Mouse (Mus musculus): ENCODE measurements around the gene Pak1ip1.
"Not testable (repeated sequence)": the region's sequence is repeated elsewhere in the genome, so short reads cannot be mapped to it uniquely, and the experiment has no call there.

Pak1ip1 gene

DNA sequence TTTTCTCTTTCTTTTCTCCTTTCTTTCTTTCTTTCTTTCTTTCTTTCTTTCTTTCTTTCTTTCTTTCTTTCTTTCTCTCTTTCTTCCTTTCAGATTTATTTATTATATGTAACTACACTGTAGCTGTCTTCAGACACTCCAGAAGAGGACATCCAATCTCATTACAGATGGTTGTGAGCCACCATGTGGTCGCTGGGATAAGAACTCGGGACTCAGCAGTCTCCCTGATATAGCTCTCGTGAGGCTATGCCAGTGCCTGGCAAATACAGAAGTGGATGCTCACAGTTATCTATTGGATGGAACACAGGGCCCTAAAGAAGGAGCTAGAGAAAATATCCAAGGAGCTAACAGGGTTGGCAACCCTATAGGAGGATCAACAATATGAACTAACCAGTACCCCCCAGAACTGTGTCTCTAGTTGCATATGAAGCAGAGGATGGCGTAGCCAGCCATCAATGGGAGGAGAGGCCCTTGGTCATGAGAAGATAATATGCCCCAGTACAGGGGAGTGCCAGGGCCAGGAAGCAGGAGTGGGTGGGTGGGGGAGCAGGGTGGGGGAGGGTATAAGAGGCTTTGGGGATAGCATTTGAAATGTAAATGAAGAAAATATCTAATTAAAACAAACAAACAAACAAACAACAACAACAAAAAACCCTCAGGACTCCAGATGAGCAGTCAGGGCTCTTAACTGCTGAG lies 13.1 kb upstream of the Pak1ip1 start:
- DNase-seq (ENCODE audit: low read depth, low spot score); H3K36me3 ChIP-seq (ENCODE audit: control insufficient read depth, insufficient read depth, low read length, poor library complexity, severe bottlenecking); H3K27me3 ChIP-seq (ENCODE audit: control insufficient read depth, insufficient read depth, low read length, poor library complexity, severe bottlenecking): not testable (repeated sequence)

DNA sequence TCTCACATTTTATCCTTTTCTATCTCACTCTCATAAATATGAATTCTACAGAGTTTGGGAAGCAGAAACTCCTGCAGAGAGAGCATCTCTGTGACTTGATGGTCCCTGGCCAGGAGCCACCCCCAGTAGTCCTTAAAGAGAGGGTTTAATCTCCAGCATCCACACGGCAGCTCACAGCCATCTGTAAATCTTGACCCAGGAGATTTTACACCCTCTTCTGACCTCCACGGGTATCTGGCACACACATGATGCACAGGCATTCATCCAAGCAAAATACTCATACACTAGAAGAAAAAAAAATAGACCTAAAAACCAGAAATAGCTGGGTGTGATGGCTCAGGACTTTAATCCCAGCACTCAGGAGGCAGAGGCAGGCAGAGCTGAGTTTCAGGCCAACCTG lies 12.4 kb upstream of the Pak1ip1 start:
- Histone ChIP-seq H3K36me3 (ENCODE audit: control insufficient read depth, insufficient read depth, low read length, poor library complexity, severe bottlenecking) (no peaks in the 10 kb centered on the region), H3K27me3 (ENCODE audit: control insufficient read depth, insufficient read depth, low read length, poor library complexity, severe bottlenecking) (no peaks in the 10 kb centered on the region)
- no peak for DNase-seq (ENCODE audit: low read depth, low spot score)

DNA sequence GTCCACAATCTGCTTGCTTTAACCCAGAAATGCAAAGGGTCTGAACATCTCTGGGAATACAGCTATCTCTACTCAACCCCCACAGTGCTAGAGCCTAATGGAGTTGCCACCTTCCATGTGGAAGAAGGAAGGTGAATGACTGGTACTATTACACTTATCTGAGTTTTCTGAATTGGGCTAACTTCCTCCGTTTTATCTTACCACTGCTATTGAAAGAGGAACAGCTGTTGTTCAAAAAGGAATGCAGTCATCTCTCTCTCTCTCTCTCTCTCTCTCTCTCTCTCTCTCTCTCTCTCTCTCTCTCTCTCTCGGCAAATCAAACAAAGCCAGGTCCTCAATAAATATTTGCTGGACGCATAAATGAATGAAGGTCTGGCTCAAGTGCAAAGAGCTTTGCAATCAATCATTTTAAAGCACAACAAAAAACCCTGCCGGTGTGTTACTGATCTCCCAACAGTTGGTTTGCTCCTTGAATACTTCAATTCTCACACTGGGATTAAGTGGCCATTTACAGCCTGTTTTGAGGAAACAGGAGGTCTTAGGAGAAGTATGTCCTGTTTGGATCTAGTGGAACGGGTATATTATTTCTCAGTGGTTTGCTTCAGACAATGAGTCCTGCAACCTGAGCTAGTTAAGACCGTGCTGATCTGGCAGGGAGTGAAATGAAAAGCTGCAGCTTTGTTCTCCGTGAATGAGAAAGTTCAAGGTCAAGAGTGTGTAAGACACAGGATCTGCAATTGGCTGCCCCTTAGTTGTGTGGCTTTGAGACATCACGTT lies 6.1 kb upstream of the Pak1ip1 start:
- Histone ChIP-seq H3K27me3 (ENCODE audit: control insufficient read depth, insufficient read depth, low read length, poor library complexity, severe bottlenecking) (no peaks in the 10 kb centered on the region), H3K36me3 (ENCODE audit: control insufficient read depth, insufficient read depth, low read length, poor library complexity, severe bottlenecking) (no peaks in the 10 kb centered on the region)
- DNase-seq (ENCODE audit: low read depth, low spot score): no peak

DNA sequence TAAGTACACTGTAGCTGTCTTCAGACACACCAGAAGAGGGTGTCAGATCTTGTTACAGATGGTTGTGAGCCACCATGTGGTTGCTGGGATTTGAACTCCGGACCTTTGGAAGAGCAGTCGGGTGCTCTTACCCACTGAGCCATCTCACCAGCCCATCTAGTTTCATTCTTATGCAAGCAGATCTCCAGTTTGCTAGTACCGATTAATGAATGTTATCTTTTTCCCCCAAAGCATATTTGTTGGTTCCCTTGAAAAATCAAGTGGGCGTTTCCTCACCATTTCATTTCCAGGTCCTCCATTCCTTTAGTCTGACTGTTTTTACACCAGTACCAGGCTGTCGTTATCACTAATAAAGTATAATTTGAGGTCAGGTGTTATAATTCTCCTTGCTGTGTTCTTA lies 2.3 kb upstream of the Pak1ip1 start:
- not testable (repeated sequence) for DNase-seq (ENCODE audit: low read depth, low spot score); H3K27me3 ChIP-seq (ENCODE audit: control insufficient read depth, insufficient read depth, low read length, poor library complexity, severe bottlenecking)

DNA sequence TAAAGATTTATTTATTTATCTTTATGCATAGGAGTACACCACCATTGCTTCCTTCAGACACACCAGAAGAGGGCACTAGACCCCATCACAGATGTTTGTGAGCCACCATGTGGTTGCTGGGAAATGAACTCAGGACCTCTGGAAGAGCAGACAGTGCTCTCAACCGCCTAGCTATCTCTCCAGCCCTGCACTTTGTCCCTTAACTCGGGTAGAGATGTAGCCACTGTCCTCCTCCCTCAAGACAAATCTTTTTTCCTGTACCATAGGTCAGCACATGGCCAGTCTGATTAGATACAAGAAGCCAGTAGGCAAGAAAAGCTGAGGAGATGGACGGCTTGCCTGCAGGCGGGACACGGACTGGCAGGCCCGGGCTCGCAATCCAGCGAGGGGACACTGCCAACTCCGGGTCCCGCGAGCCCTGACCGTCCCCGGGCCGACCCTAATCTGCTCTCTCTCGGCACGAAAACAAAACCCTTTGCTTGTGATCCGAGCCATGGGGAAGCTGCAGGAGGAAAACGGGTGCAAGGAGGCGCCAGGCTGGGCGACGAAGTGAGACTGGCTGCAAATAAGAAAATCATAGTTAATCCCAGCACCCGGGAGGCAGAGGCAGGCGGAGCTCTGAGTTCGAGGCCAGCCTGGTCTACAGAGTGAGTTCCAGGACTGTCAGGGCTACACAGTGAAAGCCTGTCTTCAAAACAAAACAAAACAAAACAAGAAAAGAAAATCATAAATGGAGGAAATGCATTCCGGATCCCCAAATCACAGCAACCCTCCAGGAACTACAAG lies 490 bp upstream of the Pak1ip1 start:
- peak; percentile 15 for DNase-seq (ENCODE audit: low read depth, low spot score)
- Histone ChIP-seq H3K27me3 (ENCODE audit: control insufficient read depth, insufficient read depth, low read length, poor library complexity, severe bottlenecking) (no peaks in the 10 kb centered on the region), H3K36me3 (ENCODE audit: control insufficient read depth, insufficient read depth, low read length, poor library complexity, severe bottlenecking) (0 out of 2 replicates have a peak, but pooled peaks cover 4% of the 10 kb centered on the region)

More for the DNA sequence above, 2.3 kb upstream of the Pak1ip1 start:
- H3K36me3 ChIP-seq (ENCODE audit: control insufficient read depth, insufficient read depth, low read length, poor library complexity, severe bottlenecking): not testable (repeated sequence)

DNA sequence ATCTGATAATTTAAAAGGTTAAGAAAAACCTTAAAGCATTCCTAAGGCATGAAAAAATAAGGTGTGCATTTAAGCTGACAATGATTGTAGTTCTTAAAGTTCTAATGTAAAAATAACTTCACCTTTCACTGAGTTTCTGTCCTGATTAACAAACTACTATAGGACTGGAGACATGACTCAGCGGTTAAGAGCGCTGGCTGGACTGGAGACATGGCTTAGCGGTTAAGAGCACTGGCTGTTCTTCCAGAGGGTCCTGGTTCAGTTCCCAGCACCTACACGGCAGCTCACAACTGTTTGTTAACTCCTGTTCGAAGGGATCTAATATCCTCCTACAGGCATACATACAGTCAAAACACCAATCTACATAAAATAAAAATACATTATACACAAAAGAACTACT lies 1.2 kb downstream of the Pak1ip1 start:
- Histone ChIP-seq H3K27me3 (ENCODE audit: control insufficient read depth, insufficient read depth, low read length, poor library complexity, severe bottlenecking) (no peaks in the 10 kb centered on the region), H3K36me3 (ENCODE audit: control insufficient read depth, insufficient read depth, low read length, poor library complexity, severe bottlenecking) (peaks cover 5% of the 10 kb centered on the region; the same call in 1 of the 2 replicates)
- DNase-seq (ENCODE audit: low read depth, low spot score): no peak

DNA sequence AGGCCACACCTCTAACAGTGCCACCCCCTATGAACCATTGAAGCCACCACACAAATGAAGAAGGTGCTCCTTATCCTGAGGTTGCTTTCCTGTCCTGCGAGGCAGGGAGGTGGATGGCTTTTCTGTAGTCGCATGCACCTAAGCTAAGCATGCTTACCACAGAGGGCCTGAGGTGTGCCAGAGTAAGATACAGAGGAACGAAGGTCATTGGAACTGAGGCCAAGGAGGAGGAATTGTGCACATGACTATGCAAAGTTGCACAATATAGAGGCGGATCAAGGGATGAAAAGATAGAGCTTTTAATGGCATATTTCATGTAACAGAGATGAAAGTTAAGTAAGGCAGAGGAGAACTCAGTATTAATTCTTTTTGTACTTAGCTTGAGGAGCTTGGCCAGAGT lies 5.4 kb downstream of the Pak1ip1 start:
- no peak for DNase-seq (ENCODE audit: low read depth, low spot score)
- Histone ChIP-seq H3K27me3 (ENCODE audit: control insufficient read depth, insufficient read depth, low read length, poor library complexity, severe bottlenecking) (no peaks in the 10 kb centered on the region), H3K36me3 (ENCODE audit: control insufficient read depth, insufficient read depth, low read length, poor library complexity, severe bottlenecking) (peaks cover 13% of the 10 kb centered on the region)

DNA sequence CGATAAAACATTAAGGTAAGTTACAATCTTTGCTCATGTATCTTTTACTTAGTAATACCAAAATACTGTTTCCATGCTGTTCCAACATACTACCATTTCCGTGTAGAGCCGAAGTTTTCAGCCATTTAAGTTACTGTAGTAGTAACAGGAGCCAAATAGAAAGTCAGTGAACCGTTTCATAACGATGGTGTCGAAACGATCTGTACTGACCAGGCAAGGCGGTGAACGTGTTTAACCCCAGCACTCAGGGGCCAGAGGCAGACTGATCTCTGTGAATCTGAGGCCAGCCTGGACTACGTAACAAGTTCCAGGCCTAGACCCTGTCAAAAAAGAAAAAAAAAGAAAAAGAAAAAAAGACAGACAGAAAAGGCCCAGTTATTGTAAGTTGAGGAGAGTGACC lies 7.4 kb downstream of the Pak1ip1 start:
- peaks cover 18% of the 10 kb centered on the region for H3K36me3 ChIP-seq (ENCODE audit: control insufficient read depth, insufficient read depth, low read length, poor library complexity, severe bottlenecking)

DNA sequence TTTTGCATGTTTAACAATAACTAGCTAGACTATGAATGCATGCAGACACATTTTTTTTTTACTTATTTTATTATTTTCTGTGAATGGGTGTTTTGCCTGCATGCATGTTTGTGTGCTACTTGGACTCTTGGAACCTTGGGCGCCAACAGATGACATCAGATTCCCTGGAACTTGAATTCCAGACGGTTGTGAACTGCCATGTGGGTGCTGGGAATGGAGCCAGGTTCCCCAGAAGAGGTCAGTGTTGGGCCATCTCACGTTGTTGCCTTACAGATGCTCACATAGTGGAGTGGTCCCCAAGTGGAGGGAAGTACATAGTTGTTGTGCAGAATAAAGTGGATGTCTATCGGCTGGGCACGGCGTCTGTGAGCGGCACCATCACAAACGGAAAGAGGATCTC lies 8.1 kb downstream of the Pak1ip1 start:
- peaks cover 18% of the 10 kb centered on the region for H3K36me3 ChIP-seq (ENCODE audit: control insufficient read depth, insufficient read depth, low read length, poor library complexity, severe bottlenecking)
- H3K27me3 ChIP-seq (ENCODE audit: control insufficient read depth, insufficient read depth, low read length, poor library complexity, severe bottlenecking): no peaks in the 10 kb centered on the region
- no peak for DNase-seq (ENCODE audit: low read depth, low spot score)

More for the DNA sequence above, 7.4 kb downstream of the Pak1ip1 start:
- no peak for DNase-seq (ENCODE audit: low read depth, low spot score)
- H3K27me3 ChIP-seq (ENCODE audit: control insufficient read depth, insufficient read depth, low read length, poor library complexity, severe bottlenecking): no peaks in the 10 kb centered on the region

DNA sequence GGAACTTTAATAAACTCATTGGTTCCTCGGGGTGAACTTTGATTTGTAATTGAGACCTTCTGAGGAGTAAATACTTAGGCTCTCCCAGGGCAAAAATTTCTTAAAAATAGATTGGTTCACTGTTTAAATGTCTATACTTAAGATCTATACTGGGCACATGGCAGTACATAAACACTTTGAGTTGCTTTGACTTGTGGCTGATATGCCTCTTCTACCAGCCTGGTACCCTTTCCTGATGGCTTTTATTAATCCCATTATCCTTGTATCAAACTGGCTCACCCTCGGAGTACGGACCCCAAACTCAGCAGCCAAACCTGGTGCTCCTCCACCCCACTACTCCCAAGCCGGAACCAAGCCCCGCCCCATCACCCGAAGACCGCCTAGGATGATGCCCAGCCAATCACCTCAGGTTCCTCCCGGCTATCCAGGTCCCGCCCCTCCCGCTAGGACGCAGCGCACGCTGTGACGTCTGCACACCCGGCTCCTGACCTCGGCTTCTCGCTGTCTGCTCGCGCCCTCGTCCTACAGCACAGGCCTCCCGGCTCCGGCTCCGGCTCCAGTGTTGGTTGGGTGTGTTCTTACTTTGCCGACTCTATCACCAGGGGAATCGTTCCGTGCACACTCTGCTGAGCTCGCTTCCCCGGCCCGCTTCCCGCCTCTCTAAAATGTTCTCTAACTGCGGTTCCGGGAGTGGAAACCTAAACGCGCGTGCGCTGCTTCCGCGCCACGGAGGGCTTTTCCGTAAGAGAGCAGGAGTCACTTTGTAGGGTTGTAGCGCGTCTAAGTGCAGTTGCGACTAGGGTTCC lies 15.2 kb downstream of the Pak1ip1 start, which contains the start of gene Tmem14c:
Gene Tmem14c, plus strand, starts transcription at position 464 of the 806 bp plus-strand sequence.
- Histone ChIP-seq H3K27me3 (ENCODE audit: control insufficient read depth, insufficient read depth, low read length, poor library complexity, severe bottlenecking) (no peaks in the 10 kb centered on the region), H3K36me3 (ENCODE audit: control insufficient read depth, insufficient read depth, low read length, poor library complexity, severe bottlenecking) (peaks cover 9% of the 10 kb centered on the region)
- peak; percentile 92 for DNase-seq (ENCODE audit: low read depth, low spot score)

DNA sequence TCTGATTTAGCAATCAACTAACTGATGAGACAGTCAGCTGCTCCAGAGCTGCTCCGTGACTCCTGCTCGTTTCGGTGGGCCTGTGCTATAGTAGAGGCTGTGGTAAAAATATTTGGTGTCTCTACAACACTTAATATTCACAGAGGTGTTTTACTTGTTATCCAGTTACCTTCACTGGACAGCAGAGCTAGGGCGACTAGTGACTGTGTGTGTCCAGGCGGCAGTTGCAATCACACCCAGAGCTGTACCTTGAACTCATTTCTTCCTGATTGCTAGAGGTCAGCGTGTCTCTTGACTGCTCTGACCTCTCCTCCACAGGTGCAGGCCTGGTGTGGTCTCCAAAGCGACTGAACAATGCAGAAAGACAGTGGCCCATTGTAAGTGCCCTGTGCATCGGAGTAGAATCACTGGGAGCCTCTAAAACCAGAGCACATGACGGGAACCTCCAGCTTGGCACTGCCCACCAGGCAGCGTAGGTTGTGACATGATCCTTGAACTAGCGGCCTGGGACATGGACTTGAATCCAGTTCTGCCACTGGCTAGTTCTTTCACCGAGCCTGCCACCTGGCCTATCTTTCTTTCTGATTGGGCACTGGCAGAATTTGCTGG lies 16.1 kb downstream of the Pak1ip1 start:
- no peaks in the 10 kb centered on the region for H3K27me3 ChIP-seq (ENCODE audit: control insufficient read depth, insufficient read depth, low read length, poor library complexity, severe bottlenecking)
- DNase-seq (ENCODE audit: low read depth, low spot score): no peak
- H3K36me3 ChIP-seq (ENCODE audit: control insufficient read depth, insufficient read depth, low read length, poor library complexity, severe bottlenecking): peaks cover 11% of the 10 kb centered on the region

DNA sequence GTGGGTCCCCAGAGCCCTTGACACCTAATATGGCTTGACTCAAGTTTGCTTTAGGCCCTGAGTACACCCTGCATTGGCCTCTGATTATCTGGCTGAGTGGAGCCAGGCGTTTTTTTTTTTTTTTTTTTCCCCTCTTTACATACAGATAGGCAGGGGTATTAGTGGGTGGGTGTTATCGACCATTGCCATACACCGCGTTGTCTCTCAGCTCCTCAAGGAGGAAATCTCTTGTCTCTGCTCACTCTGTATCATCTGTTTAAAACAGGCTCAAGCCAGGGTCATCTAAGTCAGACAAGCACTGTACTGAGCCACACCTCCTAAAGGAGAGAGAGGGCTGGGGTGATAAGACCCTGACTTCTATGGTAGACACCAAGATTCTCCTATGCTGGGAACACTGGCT lies 17.0 kb downstream of the Pak1ip1 start:
- Histone ChIP-seq H3K27me3 (ENCODE audit: control insufficient read depth, insufficient read depth, low read length, poor library complexity, severe bottlenecking) (no peaks in the 10 kb centered on the region), H3K36me3 (ENCODE audit: control insufficient read depth, insufficient read depth, low read length, poor library complexity, severe bottlenecking) (peaks cover 8% of the 10 kb centered on the region)
- DNase-seq (ENCODE audit: low read depth, low spot score): no peak

DNA sequence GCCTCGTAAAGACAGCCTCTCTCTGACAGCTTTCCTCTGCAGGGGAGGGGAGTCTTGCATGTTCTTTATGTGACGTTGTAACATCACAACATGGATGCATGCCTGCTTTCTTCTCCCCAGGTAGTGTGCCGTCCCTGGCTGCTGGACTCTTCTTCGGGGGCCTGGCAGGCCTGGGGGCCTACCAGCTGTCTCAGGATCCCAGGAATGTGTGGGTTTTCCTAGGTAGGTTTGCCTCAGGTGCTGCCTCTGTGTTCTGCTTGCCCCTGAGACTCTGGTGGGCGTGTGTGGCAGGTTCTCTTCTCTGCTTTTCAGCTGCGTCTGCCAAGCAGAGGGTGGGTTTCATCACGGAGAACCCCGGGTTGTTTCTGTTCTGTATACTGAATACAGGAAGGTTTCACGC lies 17.4 kb downstream of the Pak1ip1 start:
- Histone ChIP-seq H3K36me3 (ENCODE audit: control insufficient read depth, insufficient read depth, low read length, poor library complexity, severe bottlenecking) (peaks cover 6% of the 10 kb centered on the region), H3K27me3 (ENCODE audit: control insufficient read depth, insufficient read depth, low read length, poor library complexity, severe bottlenecking) (no peaks in the 10 kb centered on the region)
- no peak for DNase-seq (ENCODE audit: low read depth, low spot score)

All from splenic B cell, adult 2 months (primary cell).